Mouse (Mus musculus) B cell, adult 62 days (primary cell): ENCODE measurements around the gene Xlr4c. TPM values are rescaled to one million over a fixed set of nuclear protein-coding genes. Genes with fewer than 3 reads are reported as not detected.

ENCODE experiments used
- total RNA-seq: library from RNA; stranded (reverse); gene quantifications from 4 replicates; pipeline ENCODE4 v1.2.4, GENCODE M21; 2023

Gene Xlr4c
- 9.2 to 15.8 TPM (median 13.4 TPM) in 4 replicates for total RNA-seq

GRCm38 (mm10) chrX:73242821-73243325 is at the start of gene Xlr4c:
TSS of gene Xlr4c (minus strand) at chrX:73243130.

DNA sequence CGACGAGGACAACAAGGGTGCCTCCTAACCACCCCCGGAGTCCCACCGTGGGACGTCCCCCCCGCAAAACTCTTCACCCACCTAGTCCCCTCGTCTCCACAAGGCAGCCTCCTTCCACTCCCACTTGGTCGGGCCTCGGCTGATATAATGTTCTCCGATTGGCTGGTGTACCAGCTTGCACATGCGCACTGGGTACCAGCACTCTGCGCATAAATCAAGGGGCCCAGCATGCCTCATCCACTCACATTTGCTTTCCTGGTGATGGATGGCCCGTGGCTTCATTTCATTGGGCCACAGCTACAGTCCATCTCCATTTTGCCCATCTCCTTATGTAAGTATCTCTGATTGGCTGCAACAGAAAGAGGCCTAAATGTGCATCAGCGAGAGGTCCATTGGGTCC is 22.3 kb upstream of the Xlr4c start, which contains the start of gene Xlr3c:
Gene Xlr3c, minus strand, starts transcription at position 121 of the 400 bp plus-strand sequence.

GRCm38 (mm10) chrX:73227914-73228605 is 14.9 kb downstream of the Xlr4c start, which contains the start of gene F8a:
TSS of gene F8a (plus strand) at chrX:73228291.

GRCm38 (mm10) chrX:73213819-73214564 is 28.9 kb downstream of the Xlr4c start, which contains the start of gene Xlr4b:
TSS of gene Xlr4b (plus strand) at chrX:73214333.

GRCm38 (mm10) chrX:73191934-73192333 is 51.0 kb downstream of the Xlr4c start, which contains the start of gene Xlr3b:
TSS of gene Xlr3b (plus strand) at chrX:73192207.

Other genes with a start within 250 kb of the Xlr4c start
- gene Pnma5, start 206.0 kb downstream of the Xlr4c start, total RNA-seq, result 2.0 to 2.4 TPM (median 2.2 TPM) in 4 replicates
- not detected in 4 replicates for gene Pnma3, start 178.3 kb downstream of the Xlr4c start, total RNA-seq
- gene Xlr4a, start 160.7 kb downstream of the Xlr4c start, total RNA-seq, result 9.5 to 19.3 TPM (median 13.0 TPM) in 4 replicates
- 0.18 to 4.4 TPM (median 1.8 TPM) in 4 replicates for gene Xlr3a, start 146.0 kb downstream of the Xlr4c start, total RNA-seq
- gene Gm14685, start 126.1 kb downstream of the Xlr4c start, total RNA-seq, result 0.21 to 0.40 TPM (median 0.27 TPM) in 3 of 4 replicates, not detected in the other
- gene Xlr5b, start 94.3 kb downstream of the Xlr4c start, total RNA-seq, result not detected in 4 replicates
- gene DXBay18, start 93.7 kb downstream of the Xlr4c start, total RNA-seq, result 0.19 TPM in 1 of 4 replicates, not detected in the others
- not detected in 4 replicates for gene Spin2d, start 66.1 kb downstream of the Xlr4c start, total RNA-seq
- 10.5 to 33.8 TPM (median 14.1 TPM) in 4 replicates for gene Xlr3b, start 50.9 kb downstream of the Xlr4c start, total RNA-seq
- gene Xlr4b, start 28.8 kb downstream of the Xlr4c start, total RNA-seq, result 30.2 to 40.7 TPM (median 39.6 TPM) in 4 replicates
- gene F8a, start 14.8 kb downstream of the Xlr4c start, total RNA-seq, result 12.5 to 13.9 TPM (median 12.7 TPM) in 4 replicates
- not detected in 4 replicates for gene Xlr3c, start 22.3 kb upstream of the Xlr4c start, total RNA-seq
- gene Xlr5a, start 49.8 kb upstream of the Xlr4c start, total RNA-seq, result not detected in 4 replicates
- gene Xlr5c, start 49.8 kb upstream of the Xlr4c start, total RNA-seq, result not detected in 4 replicates
- not detected in 4 replicates for gene Gm45015, start 93.7 kb upstream of the Xlr4c start, total RNA-seq
- 26.1 to 32.2 TPM (median 29.1 TPM) in 4 replicates for gene Zfp275, start 99.5 kb upstream of the Xlr4c start, total RNA-seq
- not detected in 4 replicates for gene Gm18336, start 155.6 kb upstream of the Xlr4c start, total RNA-seq
- gene Zfp92, start 168.0 kb upstream of the Xlr4c start, total RNA-seq, result not detected in 4 replicates
- gene Trex2, start 192.2 kb upstream of the Xlr4c start, total RNA-seq, result 0.61 TPM in 1 of 4 replicates, not detected in the others
- 18.3 to 22.6 TPM (median 21.1 TPM) in 4 replicates for gene Haus7, start 215.9 kb upstream of the Xlr4c start, total RNA-seq
- gene Bgn, start 240.5 kb upstream of the Xlr4c start, total RNA-seq, result 0.44 to 0.89 TPM (median 0.83 TPM) in 3 of 4 replicates, not detected in the other